12 mouse cellular contexts compared by ENCODE assay signal in the genomic region with DNA sequence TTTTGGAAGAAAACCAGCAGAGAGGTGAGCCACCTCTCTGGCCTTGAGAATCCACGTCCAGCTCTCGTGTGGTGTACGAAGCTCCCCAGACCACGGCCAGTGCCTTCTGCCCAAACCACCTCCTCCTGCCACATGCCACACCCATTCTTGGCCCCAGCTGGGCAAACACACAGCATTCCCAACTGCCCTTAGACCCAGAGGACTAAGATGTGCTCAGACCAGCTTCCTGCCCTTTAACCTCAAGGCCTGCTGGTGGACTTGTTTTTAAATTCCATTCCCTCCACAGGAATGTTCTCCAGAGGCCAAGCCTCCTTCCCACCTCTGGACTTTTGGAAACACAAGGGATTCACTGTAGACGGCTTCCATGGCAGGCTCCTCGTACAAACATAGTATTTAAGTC.
DNase-seq lines count a peak whose midpoint lies in the region; ATAC-seq lines count a peak whose summit lies in the region.
"Had no signal": no experiment of that assay in that cellular context is flagged by ENCODE, and none has a peak within 500 bp of the region (broad histone marks: within the 10 kb centered on the region; RNA-seq: fewer than 3 reads in every experiment).

No protein-coding gene starts in this region.

- peak overlapping the region; percentile 24; the same call in 1 of the 2 replicates for H3K27ac ChIP-seq in hindbrain, embryonic 10.5 days
- H3K27ac ChIP-seq in hindbrain, embryonic 12.5 days: no peak overlapping the region
- no peak overlapping the region for H3K27ac ChIP-seq in liver, embryonic 11.5 days (ENCODE audit: low read depth, low read length)
- H3K27ac ChIP-seq: heart, embryonic 10.5 days had no signal

- DNase-seq in hindbrain, embryonic 10.5 days (ENCODE audit: low spot score): peak; percentile 42
- peak; percentile 33 for DNase-seq in ZHBTc4 (ENCODE audit: low read depth, low spot score)
- DNase-seq in kidney, adult 9 months: peak; percentile 95
- DNase-seq in lung, postnatal 25 days (ENCODE audit: low spot score): peak; percentile 71
- no peak for DNase-seq in cerebellum, postnatal 36 days
- DNase-seq in liver, embryonic 11.5 days (ENCODE audit: low spot score): no peak
- no peak for DNase-seq in right cerebral cortex, adult 2 months (ENCODE audit: low spot score in 2 of 2)
- DNase-seq: layer of hippocampus, postnatal 36 days; thymus, postnatal 4 days had no signal

- H3K4me1 ChIP-seq in hindbrain, embryonic 10.5 days (replicated peaks): peaks cover 33% of the 10 kb centered on the region
- H3K4me1 ChIP-seq in hindbrain, embryonic 12.5 days: peaks cover 13% of the 10 kb centered on the region
- H3K4me1 ChIP-seq in liver, embryonic 11.5 days (replicated peaks; ENCODE audit: control insufficient read depth, insufficient read depth, low read length): no peaks in the 10 kb centered on the region

- no peak overlapping the region for H3K4me2 ChIP-seq in hindbrain, embryonic 12.5 days (replicated peaks)
- H3K4me2 ChIP-seq in liver, embryonic 11.5 days: no peak overlapping the region

- H3K4me3 ChIP-seq in hindbrain, embryonic 10.5 days: no peak overlapping the region
- no peak overlapping the region for H3K4me3 ChIP-seq in hindbrain, embryonic 12.5 days
- H3K4me3 ChIP-seq in liver, embryonic 11.5 days (ENCODE audit: low read depth, low read length): no peak overlapping the region
- H3K4me3 ChIP-seq: heart, embryonic 10.5 days had no signal

- peaks cover 37% of the 10 kb centered on the region for H3K27me3 ChIP-seq in hindbrain, embryonic 10.5 days (ENCODE audit: insufficient read depth, poor library complexity, severe bottlenecking)
- H3K27me3 ChIP-seq in hindbrain, embryonic 12.5 days: peaks cover 10% of the 10 kb centered on the region
- H3K27me3 ChIP-seq in liver, embryonic 11.5 days (replicated peaks; ENCODE audit: control insufficient read depth, insufficient read depth, low read length): peaks cover 12% of the 10 kb centered on the region; the same call in 1 of the 2 replicates

- 50% methylated on average over 6 of the region's 6 CpGs for WGBS in hindbrain, embryonic 10.5 days
- WGBS in hindbrain, embryonic 12.5 days: 62% methylated on average over 6 of the region's 6 CpGs
- 55% methylated on average over 6 of the region's 6 CpGs for WGBS in liver, embryonic 11.5 days

- ATAC-seq in hindbrain, embryonic 12.5 days (ENCODE audit: low FRiP score): no peak
- no peak for ATAC-seq in liver, embryonic 11.5 days (replicated peaks; ENCODE audit: low FRiP score)
- ATAC-seq: midbrain, embryonic 16.5 days had no signal

- H3K9me3 ChIP-seq in hindbrain, embryonic 10.5 days: peaks cover 12% of the 10 kb centered on the region; the same call in 1 of the 2 replicates
- H3K9me3 ChIP-seq in hindbrain, embryonic 12.5 days (replicated peaks): peaks cover 5% of the 10 kb centered on the region; the same call in 1 of the 2 replicates
- no peaks in the 10 kb centered on the region for H3K9me3 ChIP-seq in liver, embryonic 11.5 days (ENCODE audit: control insufficient read depth, low read length)
- H3K9me3 ChIP-seq: heart, embryonic 10.5 days had no signal

- no peaks in the 10 kb centered on the region for H3K36me3 ChIP-seq in hindbrain, embryonic 10.5 days
- H3K36me3 ChIP-seq in hindbrain, embryonic 12.5 days: no peaks in the 10 kb centered on the region
- H3K36me3 ChIP-seq in liver, embryonic 11.5 days (ENCODE audit: control insufficient read depth, insufficient read depth, low read length): no peaks in the 10 kb centered on the region
- H3K36me3 ChIP-seq: heart, embryonic 10.5 days had no signal

- no peak overlapping the region for H3K9ac ChIP-seq in hindbrain, embryonic 12.5 days
- H3K9ac ChIP-seq in liver, embryonic 11.5 days (ENCODE audit: low read depth, low read length): no peak overlapping the region

Comparison
In these comparisons a context has a peak if more than half of its experiments do, and no peak if none do; other contexts are left out.
1. DNase-seq: peak in hindbrain, embryonic 10.5 days (single experiment), ZHBTc4 (single experiment), kidney, adult 9 months (single experiment) and lung, postnatal 25 days (single experiment); none in cerebellum, postnatal 36 days (0 of 2), liver, embryonic 11.5 days (single experiment) and right cerebral cortex, adult 2 months (0 of 2).